Mouse (Mus musculus) limb, embryonic 14.5 days (tissue): ENCODE results near the gene Gm20388. TPM values are rescaled to one million over a fixed set of nuclear protein-coding genes. Genes with fewer than 3 reads are reported as not detected.

ENCODE experiments used
- ATAC-seq: fragments of 200-750 bp; cut with Nextera tagmentation; 2 replicates; pipeline ENCODE4 v1.8.0; 2017; ENCODE audit warnings: low read depth, moderate number of reproducible peaks, moderate TSS enrichment; ENCODE audit not compliant: low FRiP score
- DNase-seq: peaks from one replicate; pipeline ENCODE4 v3.0.0-alpha.2; 2015; ENCODE audit warnings: low spot score
- H3K27ac ChIP-seq: fragments of 300-500 bp; sonication (generic); replicated peaks from 2 replicates; pipeline ENCODE4 v1.5.1; 2014; ENCODE audit warnings: low read depth, mild to moderate bottlenecking, low read length, moderate library complexity, mixed read lengths
- H3K27me3 ChIP-seq: fragments of 300-500 bp; sonication (generic); 2 replicates; pipeline ENCODE4 v1.6.1; 2014; ENCODE audit warnings: low read length, mixed read lengths; ENCODE audit not compliant: control insufficient read depth, insufficient read depth
- H3K36me3 ChIP-seq: fragments of 300-500 bp; sonication (generic); 2 replicates; pipeline ENCODE4 v1.6.1; 2014; ENCODE audit warnings: mild to moderate bottlenecking, low read length, moderate library complexity, mixed read lengths; ENCODE audit not compliant: control insufficient read depth, insufficient read depth
- H3K4me1 ChIP-seq: fragments of 300-500 bp; sonication (generic); 2 replicates; pipeline ENCODE4 v1.6.1; 2014; ENCODE audit warnings: antibody characterized with exemption, low read length, mixed read lengths; ENCODE audit not compliant: control insufficient read depth, insufficient read depth
- H3K4me2 ChIP-seq: fragments of 300-500 bp; sonication (generic); replicated peaks from 2 replicates; pipeline ENCODE4 v1.6.1; 2014; ENCODE audit warnings: low read depth, mild to moderate bottlenecking, low read length, moderate library complexity; ENCODE audit not compliant: severe bottlenecking
- H3K4me3 ChIP-seq: fragments of 300-500 bp; sonication (generic); replicated peaks from 2 replicates; pipeline ENCODE4 v1.5.1; 2014; ENCODE audit warnings: low read length
- H3K9ac ChIP-seq: fragments of 300-500 bp; sonication (generic); 2 replicates; pipeline ENCODE4 v1.6.1; 2014; ENCODE audit warnings: mild to moderate bottlenecking, low read depth, low read length, moderate library complexity; ENCODE audit not compliant: severe bottlenecking
- H3K9me3 ChIP-seq: fragments of 300-500 bp; sonication (generic); 2 replicates; pipeline ENCODE4 v1.6.1; 2016; ENCODE audit warnings: low read length; ENCODE audit not compliant: control insufficient read depth
- POLR2A ChIP-seq: fragments of 200-500 bp; IDR thresholded peaks from 2 replicates; pipeline ENCODE4 v1.8.0; 2012; ENCODE audit warnings: inconsistent platforms, mild to moderate bottlenecking, moderate library complexity, borderline replicate concordance; ENCODE audit not compliant: insufficient read depth, insufficient read length; ENCODE audit errors: extremely low read depth
- WGBS: fragments of 180-500 bp; shearing (Covaris S2); extraction: QIAGEN DNeasy Blood & Tissue Kit; methylation state at CpG from one replicate; pipeline ENCODE4 v1.1.7; 2014; 5-methylcytosine and 5-hydroxymethylcytosine counted together
- polyA plus RNA-seq, 2 experiments: library from polyadenylated mRNA; depleted of rRNA in 1 of 2; stranded (reverse) in 1 of 2; unstranded in 1 of 2; fragments of >200 nt; fragmentation: Nextera tagmentation in 1 of 2; extraction: Ambion mirVana in 1 of 2; gene quantifications; 2 replicates each; pipeline versions ENCODE4 v1.2.1 to v1.2.3; 2012 to 2014

The Gm20388 gene
- polyA plus RNA-seq, 2 experiments, result 1.9 to 49.9 TPM

GRCm38 (mm10) chr8:121879712-121880111, 1969.1 kb downstream of the Gm20388 start:
- Histone ChIP-seq H3K27ac (no peak overlapping the region), H3K9ac (no peak overlapping the region), H3K36me3 (peaks cover 20% of the 10 kb centered on the region), H3K4me2 (no peak overlapping the region), H3K4me1 (peaks cover 4% of the 10 kb centered on the region; the same call in 1 of the 2 replicates), H3K9me3 (no peaks in the 10 kb centered on the region), H3K27me3 (no peaks in the 10 kb centered on the region), H3K4me3 (no peak overlapping the region)
- no peak for DNase-seq
- WGBS, result 84% methylated on average over 3 of the region's 3 CpGs
- no peak for TF ChIP-seq POLR2A
- no peak for ATAC-seq

GRCm38 (mm10) chr8:121880818-121881217, 1970.2 kb downstream of the Gm20388 start:
- 43% methylated on average over 1 of the region's 1 CpGs for WGBS
- no peak overlapping the region for H3K9ac ChIP-seq
- H3K27me3 ChIP-seq, result no peaks in the 10 kb centered on the region
- H3K4me1 ChIP-seq, result 0 out of 2 replicates have a peak, but pooled peaks cover 3% of the 10 kb centered on the region
- H3K9me3 ChIP-seq, result no peaks in the 10 kb centered on the region
- H3K27ac ChIP-seq, result no peak overlapping the region
- ATAC-seq (no peak), DNase-seq (no peak)
- TF ChIP-seq POLR2A, result no peak
- H3K4me2 ChIP-seq, result no peak overlapping the region
- H3K4me3 ChIP-seq, result no peak overlapping the region
- peaks cover 28% of the 10 kb centered on the region for H3K36me3 ChIP-seq

GRCm38 (mm10) chr8:121881921-121882320, 1971.3 kb downstream of the Gm20388 start:
- H3K27me3 ChIP-seq, result no peaks in the 10 kb centered on the region
- H3K4me1 ChIP-seq, result 0 out of 2 replicates have a peak, but pooled peaks cover 3% of the 10 kb centered on the region
- WGBS, result 94% methylated on average over 5 of the region's 5 CpGs
- H3K9me3 ChIP-seq, result no peaks in the 10 kb centered on the region
- TF ChIP-seq POLR2A, result no peak
- H3K9ac ChIP-seq, result no peak overlapping the region
- DNase-seq (no peak), ATAC-seq (no peak)
- H3K4me3 ChIP-seq, result no peak overlapping the region
- peaks cover 35% of the 10 kb centered on the region for H3K36me3 ChIP-seq
- H3K4me2 ChIP-seq, result no peak overlapping the region
- H3K27ac ChIP-seq, result no peak overlapping the region

GRCm38 (mm10) chr8:121884181-121884580, 1973.5 kb downstream of the Gm20388 start:
- Histone ChIP-seq H3K4me3 (no peak overlapping the region), H3K27me3 (no peaks in the 10 kb centered on the region), H3K4me1 (0 out of 2 replicates have a peak, but pooled peaks cover 3% of the 10 kb centered on the region), H3K27ac (no peak overlapping the region), H3K9me3 (no peaks in the 10 kb centered on the region), H3K9ac (no peak overlapping the region), H3K4me2 (no peak overlapping the region), H3K36me3 (peaks cover 39% of the 10 kb centered on the region)
- DNase-seq, result no peak
- ATAC-seq, result no peak
- TF ChIP-seq POLR2A, result no peak
- 87% methylated on average over 3 of the region's 3 CpGs for WGBS

- TF ChIP-seq POLR2A, result no peak
- Histone ChIP-seq H3K4me1 (0 out of 2 replicates have a peak, but pooled peaks cover 3% of the 10 kb centered on the region), H3K36me3 (peaks cover 39% of the 10 kb centered on the region), H3K27me3 (no peaks in the 10 kb centered on the region), H3K4me3 (no peak overlapping the region), H3K9ac (no peak overlapping the region), H3K9me3 (no peaks in the 10 kb centered on the region), H3K4me2 (no peak overlapping the region), H3K27ac (no peak overlapping the region)
- 91% methylated on average over 9 of the region's 9 CpGs for WGBS
- ATAC-seq (no peak), DNase-seq (no peak)
These were observed 1974.4 kb downstream of the Gm20388 start for GRCm38 (mm10) chr8:121885001-121885400.

GRCm38 (mm10) chr8:121885433-121885832, 1974.8 kb downstream of the Gm20388 start:
- Histone ChIP-seq H3K4me2 (no peak overlapping the region), H3K36me3 (peaks cover 39% of the 10 kb centered on the region), H3K27me3 (no peaks in the 10 kb centered on the region), H3K4me3 (no peak overlapping the region), H3K27ac (no peak overlapping the region), H3K4me1 (0 out of 2 replicates have a peak, but pooled peaks cover 3% of the 10 kb centered on the region), H3K9me3 (no peaks in the 10 kb centered on the region), H3K9ac (no peak overlapping the region)
- TF ChIP-seq POLR2A, result no peak
- 85% methylated on average over 6 of the region's 6 CpGs for WGBS
- ATAC-seq (no peak), DNase-seq (no peak)
